Mouse (Mus musculus) ES-Bruce4 (cell line): ENCODE results near the gene Kcnc3.

ENCODE experiments used
- CTCF ChIP-seq: IDR thresholded peaks from one replicate; pipeline ENCODE4 v1.8.1; 2011; ENCODE audit warnings: low read depth, low read length
- POLR2A ChIP-seq: IDR thresholded peaks from one replicate; pipeline ENCODE4 v1.8.1; 2011; ENCODE audit warnings: low read length; ENCODE audit not compliant: insufficient read depth

DNA sequence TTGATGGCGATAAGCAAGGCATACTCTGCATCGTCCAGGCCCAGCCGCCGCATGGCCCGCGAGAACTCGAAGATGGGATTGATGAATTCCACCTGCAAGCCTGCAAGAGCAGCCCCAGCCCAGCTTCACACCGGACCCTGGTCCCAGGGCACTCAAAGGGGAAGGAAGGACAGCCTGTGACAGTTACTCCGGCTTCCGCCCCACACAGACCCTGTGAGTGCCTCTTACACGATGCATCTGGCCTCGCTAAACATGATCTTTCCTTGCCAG is 40.1 kb upstream of the Kcnc3 start:
- TF ChIP-seq CTCF (no peak), POLR2A (no peak)
